Mouse (Mus musculus) neutrophil, adult 5-6 weeks (primary cell): ENCODE measurements around the gene Gm10972. TPM values are rescaled to one million over a fixed set of nuclear protein-coding genes. Genes with fewer than 3 reads are reported as not detected.
"Not testable (repeated sequence)": the region's sequence is repeated elsewhere in the genome, so short reads cannot be mapped to it uniquely, and the experiment has no call there.

ENCODE experiments used
- ATAC-seq: fragments of 151-379, 151-347 bp; 2 replicates; pipeline ENCODE4 v1.8.0; 2017; ENCODE audit warnings: mild to moderate bottlenecking, moderate TSS enrichment; ENCODE audit not compliant: insufficient number of reproducible peaks, poor library complexity, low FRiP score, severe bottlenecking; ENCODE audit errors: extremely low read depth
- total RNA-seq: library from RNA; stranded (forward); fragments of 200-1000 nt; gene quantifications from 2 replicates; pipeline ENCODE4 v1.2.3, GENCODE M21; 2017

The Gm10972 gene
- total RNA-seq, 1 experiment from 2014 or later, result not detected

DNA sequence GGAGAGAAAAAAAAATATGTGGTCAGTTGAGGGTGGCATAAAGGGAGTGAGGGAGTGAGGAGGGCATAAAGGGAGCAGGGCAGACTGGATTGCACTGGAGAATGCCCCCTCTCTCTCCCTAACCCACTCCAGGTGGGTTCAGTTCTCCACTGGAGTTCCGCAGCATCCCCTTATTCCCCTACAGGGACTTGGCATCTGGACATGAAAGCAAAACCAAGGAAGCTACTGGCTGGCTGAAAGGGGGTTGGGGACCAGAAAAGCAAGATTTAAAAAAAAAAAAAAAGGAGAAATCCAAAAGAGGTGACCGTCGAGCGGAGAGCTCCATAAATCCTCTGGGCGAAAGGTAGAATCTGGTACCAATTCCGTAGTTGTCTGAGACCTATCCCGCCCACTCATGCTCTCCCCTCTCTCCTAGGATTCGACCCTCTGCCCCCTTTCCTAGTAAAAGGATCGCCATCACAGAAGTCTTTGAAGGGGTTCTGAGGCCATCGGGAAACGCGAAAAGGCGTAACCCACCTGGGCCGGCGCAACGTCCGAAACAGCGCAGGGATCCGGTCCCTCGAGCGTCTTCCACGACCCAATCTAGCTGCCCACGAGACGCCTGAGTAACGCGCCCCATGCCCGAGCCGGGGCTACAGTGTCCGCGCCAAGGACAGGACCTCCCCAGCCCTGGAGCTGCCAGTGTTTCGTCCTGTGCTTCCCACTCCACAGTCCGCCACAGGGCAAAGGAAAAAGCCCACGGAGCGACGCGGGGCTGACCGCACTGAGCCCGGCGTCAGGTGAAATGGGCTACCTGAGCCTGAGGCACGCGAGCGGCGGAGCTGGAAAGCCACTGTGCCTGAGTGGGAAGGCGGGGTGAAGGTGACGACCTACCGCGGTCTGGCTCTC lies 15.2 kb downstream of the Gm10972 start:
- ATAC-seq, result not testable (repeated sequence)

DNA sequence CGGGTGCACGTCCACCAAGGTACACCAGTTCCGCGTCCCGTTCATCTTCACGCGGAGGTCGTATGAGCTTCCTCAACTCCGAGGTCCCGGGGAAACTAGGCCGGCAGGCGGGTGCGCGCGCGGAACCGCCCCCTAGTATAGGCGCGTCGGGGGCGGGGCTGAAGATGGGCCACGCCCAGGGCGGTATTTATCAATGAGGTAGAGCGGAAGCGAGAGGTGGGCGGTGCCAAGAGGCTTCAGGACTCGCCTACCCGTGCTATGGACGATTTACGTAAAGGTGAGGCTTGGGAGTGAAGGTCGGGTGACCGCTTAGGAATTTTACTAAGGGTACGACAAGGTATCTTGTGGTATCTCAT lies 15.8 kb downstream of the Gm10972 start, which contains the start of gene Tuft1:
Gene Tuft1 (minus strand): TSS at position 133 of the 356 bp plus-strand sequence.
- peak; percentile 91 for ATAC-seq

DNA sequence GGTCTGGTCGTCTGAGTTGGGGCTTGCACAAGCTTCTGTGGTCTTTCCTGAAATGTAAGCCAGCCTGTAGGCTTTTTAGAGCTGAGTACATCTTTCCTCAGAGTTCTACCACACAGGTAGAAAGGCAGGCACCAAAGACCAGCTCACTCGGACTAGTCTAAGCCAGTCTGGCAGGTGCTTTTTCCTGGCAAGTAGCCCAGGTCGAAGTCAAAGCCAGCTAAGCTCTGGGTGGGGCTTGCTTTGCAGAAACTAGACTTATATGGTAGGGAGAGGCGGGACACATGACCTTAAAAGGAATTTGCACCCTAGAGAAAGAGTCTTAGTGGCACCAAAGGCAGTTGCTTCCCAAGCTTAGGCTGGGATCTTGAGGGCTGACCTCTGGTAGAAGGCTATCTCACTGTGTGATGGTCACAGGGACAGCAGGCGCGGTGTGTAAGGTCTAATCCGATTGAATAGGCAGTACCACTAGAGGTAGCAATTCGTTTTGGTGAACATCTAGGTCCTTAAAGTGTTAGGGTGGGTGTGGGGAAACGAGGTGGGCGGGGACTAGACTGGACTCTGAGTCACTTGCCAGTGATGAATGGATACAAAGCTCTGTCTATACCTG lies 16.3 kb downstream of the Gm10972 start:
- ATAC-seq, result not testable (repeated sequence)

DNA sequence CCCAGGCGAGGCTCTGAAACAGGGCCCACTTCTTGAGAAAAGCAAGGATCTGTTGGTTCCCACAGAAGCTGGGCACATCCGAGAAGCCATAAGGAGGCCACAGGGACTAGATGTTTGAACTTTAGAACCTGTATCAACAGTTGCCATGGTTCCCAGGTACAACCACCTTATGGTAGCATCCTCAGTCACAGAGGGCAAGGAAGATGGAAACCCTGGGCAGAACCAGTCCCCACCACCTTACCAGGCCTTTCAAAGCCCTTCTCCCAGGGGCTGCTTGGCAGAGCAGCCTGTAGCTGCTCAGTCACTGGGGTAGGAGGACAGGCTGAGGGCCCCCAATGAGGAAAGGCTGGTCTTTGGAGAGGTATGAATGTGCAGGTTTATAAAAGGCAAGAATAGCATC lies 17.9 kb downstream of the Gm10972 start:
- ATAC-seq, result not testable (repeated sequence)

DNA sequence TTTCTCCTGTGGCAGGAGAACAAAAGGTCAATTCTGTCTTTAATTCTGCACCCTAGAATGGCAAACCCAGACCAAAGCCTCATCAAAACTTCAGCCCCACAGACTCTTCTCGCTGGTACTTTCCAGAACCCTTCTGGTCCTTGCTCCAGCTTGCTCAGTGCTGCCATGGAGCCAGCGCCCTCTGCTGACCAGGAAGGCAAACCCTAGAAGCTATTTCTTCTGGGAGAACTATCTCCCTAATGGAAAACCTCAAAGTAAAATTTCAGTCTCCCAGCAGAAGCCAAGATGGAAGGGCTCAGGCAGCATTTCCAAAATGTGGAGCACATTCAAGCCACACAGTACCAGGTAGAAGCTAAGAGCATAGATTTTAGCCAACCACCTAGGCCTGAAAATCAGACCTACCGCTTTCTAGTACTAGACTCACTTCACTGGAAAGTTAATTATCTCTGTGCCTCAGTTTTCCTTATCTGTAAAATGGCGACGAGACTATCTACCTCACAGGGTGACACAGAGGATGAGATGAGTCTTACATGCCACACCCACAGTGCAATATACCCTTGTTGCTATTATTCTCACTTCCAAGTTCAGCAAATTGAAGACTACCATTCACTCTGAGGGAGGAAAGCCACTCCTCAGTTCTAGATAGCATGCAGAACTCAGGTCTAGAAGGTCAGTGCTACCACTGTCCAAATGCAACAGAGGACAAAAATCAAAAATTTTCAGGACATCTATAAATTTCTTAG lies 22.3 kb downstream of the Gm10972 start:
- ATAC-seq, result not testable (repeated sequence)

DNA sequence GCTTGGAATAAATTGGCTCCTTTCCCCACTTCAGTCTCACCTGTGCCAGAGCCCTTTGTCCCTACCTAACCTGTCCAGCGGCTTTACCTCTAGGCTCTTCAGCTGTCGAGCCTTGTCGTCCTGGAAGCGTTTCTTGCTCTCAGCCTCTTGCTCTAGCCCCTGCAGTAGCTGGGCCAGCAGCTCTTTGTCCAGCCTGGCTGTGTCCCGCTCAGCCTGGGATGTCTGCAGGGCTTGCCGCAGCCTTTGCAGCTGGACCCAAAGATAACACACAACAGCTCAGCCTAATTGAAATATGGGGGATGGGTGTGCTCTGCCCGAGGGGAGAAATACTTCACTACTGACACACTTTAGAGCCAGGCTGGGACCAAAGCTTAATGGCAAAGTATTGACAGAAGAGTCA lies 23.0 kb downstream of the Gm10972 start:
- not testable (repeated sequence) for ATAC-seq

DNA sequence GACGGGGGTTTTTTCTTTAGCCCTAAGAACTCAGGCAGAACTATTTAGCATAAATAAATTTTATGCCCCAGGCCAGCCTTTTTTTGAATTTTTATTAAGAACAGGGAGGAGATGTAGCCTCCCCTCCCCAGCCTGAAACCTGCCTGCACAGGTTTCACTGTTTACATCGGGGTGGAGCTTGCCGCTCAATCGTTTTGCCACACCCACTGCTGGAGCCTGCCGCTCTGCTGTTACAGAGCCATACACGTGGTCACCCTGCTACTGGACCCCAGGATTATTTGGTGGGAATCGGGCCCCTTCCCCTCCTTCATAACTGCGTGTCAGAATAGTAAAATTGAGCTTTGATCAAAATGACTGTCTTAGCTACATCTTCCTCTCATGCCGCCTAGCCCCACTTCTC lies 32.2 kb downstream of the Gm10972 start:
- ATAC-seq, result not testable (repeated sequence)

DNA sequence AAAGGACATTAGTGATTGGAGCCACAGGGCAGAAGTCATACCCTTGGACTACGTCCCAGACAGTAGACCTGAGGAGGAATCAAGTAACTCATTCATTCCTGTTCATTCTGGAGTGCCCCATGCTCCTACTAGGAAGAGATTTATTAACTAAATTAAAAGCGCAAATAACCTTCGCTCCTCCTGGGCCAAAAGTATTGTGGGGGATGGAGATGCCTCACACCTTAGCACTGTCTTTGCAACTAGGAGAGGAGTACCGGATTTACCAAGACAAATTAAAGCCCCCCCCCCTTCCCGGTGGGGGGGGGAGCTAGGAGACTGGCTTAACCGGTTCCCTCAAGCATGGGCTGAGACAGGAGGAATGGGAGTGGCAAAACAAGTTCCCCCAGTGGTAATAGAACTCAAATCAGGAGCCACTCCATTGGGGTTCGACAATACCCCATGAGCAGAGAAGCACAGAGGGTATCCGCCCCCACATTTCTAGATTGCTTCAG lies 36.5 kb downstream of the Gm10972 start:
- ATAC-seq, result no peak

DNA sequence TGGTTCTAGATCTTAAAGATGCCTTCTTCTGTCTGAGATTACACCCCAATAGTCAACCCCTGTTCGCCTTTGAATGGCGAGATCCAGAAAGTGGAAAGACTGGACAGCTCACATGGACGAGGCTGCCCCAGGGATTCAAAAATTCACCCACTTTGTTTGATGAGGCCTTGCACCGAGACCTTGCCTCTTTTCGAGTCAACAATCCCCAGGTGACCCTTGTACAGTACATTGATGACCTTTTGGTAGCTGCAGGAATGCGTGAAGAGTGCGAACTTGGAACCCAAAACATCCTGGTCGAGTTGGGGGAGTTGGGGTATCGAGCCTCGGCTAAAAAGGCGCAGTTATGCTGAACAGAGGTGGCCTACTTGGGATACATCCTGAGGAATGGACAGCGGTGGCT lies 37.1 kb downstream of the Gm10972 start:
- ATAC-seq, result not testable (repeated sequence)

DNA sequence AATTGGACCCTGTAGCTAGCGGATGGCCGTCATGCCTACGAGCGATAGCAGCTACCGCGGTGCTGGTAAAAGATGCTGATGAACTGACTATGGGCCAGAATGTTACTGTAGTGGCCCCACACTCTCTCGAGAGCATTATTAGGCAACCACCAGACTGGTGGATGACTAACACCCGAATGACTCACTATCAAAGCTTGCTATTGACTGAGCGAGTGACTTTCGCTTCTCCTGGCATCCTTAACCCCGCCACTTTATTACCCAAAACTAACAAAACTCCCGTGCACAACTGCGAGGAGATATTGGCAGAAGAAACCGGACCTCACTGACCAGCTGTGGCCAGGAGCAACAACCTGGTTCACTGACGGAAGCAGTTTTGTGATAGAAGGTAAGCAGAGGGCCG lies 37.9 kb downstream of the Gm10972 start:
- no peak for ATAC-seq

DNA sequence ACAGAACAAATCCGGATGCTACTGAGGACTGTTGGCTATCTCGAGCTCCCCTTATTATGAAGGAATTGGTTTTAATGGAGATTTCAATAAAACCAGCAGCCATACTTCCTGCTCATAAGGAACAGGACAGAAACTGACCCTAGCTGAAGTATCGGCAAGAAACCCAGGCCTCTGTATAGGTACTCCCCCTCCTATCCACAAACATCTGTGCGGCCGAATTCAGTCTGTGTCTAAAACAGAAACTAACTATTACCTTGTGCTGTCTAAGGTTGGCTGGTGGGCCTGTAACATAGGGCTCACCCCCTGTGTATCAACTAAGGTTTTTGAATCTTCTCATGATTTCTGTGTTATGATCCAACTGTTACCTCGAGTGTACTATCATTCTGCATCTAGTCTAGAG lies 40.7 kb downstream of the Gm10972 start:
- no peak for ATAC-seq

DNA sequence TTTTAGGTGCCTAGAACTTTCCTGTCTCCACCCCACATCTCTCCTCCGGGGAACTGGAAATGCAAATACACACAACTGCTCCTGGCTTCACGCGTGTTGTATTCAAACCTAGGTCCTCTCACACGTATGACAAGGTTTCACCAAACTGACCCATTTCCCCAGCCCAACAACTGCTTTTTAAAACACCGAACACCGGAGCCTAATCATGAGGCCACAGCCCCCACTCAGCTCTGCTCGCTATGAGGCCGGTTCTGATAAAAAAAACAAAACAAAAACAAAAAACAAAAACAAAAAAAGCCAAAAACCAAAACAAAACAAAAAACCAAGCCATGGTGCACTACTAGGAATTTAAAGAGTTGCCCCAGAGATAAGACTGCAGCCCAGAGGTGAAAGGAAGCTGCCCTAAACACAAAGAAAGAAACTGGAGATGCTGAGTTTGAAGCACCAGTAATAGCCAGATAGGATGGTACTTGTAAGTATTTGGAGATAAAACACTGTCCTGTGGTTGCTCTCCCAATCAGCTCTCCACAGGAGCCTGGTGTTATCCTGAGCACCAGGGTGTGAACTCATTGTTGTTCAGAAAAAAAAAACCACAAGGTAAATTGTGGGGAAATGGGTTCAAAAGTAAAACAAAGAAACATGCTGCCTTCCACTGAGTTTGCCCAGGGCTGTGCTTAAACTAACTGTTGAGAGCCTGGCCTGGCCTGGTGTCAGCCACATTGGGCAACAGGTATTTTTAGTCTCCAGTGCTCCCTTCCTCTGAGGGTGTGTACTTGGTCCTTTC lies 43.3 kb downstream of the Gm10972 start:
- ATAC-seq, result not testable (repeated sequence)

DNA sequence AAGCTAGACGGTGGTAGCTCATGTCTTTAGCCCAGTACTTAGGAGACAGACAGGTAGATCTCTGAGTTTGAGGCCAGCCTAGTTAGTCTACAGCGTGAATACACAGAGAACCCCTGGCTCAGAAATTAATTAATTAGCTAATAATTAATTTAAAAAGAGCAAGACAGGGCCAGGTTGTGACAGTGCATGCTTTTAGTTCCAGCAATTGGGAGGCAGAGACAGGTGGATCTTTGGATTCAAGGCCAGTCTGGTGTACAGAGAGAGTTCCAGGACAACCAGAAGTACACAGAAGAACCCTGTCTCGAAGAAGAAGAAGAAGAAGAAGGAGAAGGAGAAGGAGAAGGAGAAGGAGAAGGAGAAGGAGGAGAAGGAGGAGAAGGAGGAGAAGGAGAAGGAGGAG lies 45.8 kb downstream of the Gm10972 start:
- ATAC-seq, result not testable (repeated sequence)

DNA sequence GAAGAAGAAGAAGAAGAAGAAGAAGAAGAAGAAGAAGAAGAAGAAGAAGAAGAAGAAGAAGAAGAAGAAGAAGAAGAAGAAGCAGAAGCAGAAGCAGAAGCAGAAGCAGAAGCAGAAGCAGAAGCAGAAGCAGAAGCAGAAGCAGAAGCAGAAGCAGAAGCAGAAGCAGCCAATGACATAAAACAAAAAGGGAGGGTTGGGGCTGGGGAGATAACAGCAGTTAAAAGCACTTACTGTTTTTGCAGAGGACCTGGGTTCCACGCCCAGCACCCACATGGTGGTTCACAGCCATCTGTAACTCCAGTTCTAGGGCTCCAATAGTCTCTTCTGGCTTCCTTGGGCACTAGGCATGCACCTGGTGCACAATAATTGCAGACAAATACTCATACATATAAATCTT lies 46.3 kb downstream of the Gm10972 start:
- ATAC-seq, result not testable (repeated sequence)

DNA sequence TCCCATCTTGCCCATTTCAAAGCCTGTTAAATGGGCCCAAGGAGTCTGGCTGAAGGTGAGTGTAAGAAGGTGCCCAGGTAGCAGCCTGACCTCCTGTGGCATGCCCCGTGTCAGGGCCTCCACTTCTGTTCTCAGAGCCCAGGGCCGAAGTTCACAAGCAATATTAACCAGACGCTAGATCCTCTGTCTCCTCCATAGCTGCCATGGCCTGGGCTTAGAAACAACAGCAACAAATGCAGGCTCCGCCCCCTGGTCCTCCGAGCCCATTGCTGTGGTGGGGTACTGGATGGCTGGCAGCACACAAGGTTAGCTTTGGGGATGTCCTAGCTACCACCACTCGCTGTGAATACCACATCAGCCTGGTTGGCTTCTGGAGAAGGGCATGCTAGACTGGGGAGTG lies 47.2 kb downstream of the Gm10972 start:
- ATAC-seq, result not testable (repeated sequence)

DNA sequence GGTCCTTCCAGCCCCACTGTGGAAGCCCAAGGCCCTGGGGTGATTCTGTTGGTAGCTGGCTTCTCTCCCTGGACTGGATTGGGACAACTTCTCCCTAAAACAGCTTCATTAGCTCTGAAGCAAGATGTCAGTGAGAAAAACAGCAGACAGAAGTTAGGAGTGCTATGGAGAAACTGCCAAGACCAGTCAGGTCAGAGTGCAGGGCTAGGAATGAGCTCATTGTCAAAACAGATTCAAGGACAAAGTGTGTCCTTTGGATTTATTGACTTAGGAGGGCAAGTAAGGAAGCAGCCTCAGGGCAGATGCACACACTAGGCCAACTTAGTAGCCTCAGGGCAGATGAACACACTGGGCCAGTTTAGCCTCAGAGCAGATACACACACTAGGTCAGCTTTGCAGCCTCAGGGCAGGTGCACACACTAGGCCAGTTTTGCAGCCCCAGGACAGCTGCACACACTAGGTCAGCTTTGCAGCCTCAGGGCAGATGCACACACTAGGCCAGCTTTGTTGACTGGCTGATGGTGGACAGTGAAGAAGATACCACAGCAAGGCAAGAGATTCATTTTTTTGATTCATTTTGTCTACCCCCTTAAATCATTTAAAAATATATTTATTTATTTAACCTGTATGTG lies 47.8 kb downstream of the Gm10972 start:
- no peak for ATAC-seq

DNA sequence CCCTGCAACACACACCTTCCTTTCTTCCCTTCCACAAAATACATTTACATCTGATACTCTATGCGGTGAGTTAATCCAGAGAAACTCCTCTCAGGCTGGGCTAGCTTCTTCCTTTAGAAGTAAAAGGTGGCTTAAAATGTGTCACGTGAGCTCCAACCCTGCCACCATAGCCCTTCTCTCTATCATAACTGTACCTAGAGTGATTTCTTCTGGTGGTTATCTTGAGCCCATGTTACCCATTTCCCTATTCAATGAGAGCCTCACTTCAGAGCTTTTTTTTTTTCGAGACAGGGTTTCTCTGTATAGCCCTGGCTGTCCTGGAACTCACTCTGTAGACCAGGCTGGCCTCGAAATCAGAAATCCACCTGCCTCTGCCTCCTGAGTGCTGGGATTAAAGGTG lies 48.8 kb downstream of the Gm10972 start:
- ATAC-seq, result not testable (repeated sequence)
